Mouse (Mus musculus) liver, embryonic 12.5 days (tissue): ENCODE results near the gene Prr22. TPM values are rescaled to one million over a fixed set of nuclear protein-coding genes. Genes with fewer than 3 reads are reported as not detected.
A peak's percentile ranks its signal among the peaks of the same experiment; 100 is the strongest.

Experiments
- ATAC-seq: fragments of 200-750 bp; cut with Nextera tagmentation; 2 replicates; pipeline ENCODE4 v1.8.0; 2017; ENCODE audit warnings: moderate number of reproducible peaks, mild to moderate bottlenecking, moderate library complexity
- H3K27ac ChIP-seq: fragments of 300-500 bp; sonication (generic); 2 replicates; pipeline ENCODE4 v1.5.1; 2016; ENCODE audit warnings: mild to moderate bottlenecking
- H3K27me3 ChIP-seq: fragments of 300-500 bp; sonication (generic); replicated peaks from 2 replicates; pipeline ENCODE4 v1.6.1; 2016; ENCODE audit warnings: mild to moderate bottlenecking, moderate library complexity
- H3K36me3 ChIP-seq: fragments of 300-500 bp; sonication (generic); 2 replicates; pipeline ENCODE4 v1.6.1; 2016; ENCODE audit warnings: mild to moderate bottlenecking, moderate library complexity
- H3K4me1 ChIP-seq: fragments of 300-500 bp; sonication (generic); 2 replicates; pipeline ENCODE4 v1.6.1; 2016
- H3K4me2 ChIP-seq: fragments of 300-500 bp; sonication (generic); 2 replicates; pipeline ENCODE4 v1.6.1; 2016; ENCODE audit warnings: mild to moderate bottlenecking, moderate library complexity
- H3K4me3 ChIP-seq: fragments of 300-500 bp; sonication (generic); 2 replicates; pipeline ENCODE4 v1.5.1; 2016; ENCODE audit warnings: mild to moderate bottlenecking, moderate library complexity
- H3K9ac ChIP-seq: fragments of 300-500 bp; sonication (generic); 2 replicates; pipeline ENCODE4 v1.6.1; 2016; ENCODE audit warnings: mild to moderate bottlenecking, moderate library complexity
- H3K9me3 ChIP-seq: fragments of 300-500 bp; sonication (generic); replicated peaks from 2 replicates; pipeline ENCODE4 v1.6.1; 2016; ENCODE audit warnings: mild to moderate bottlenecking, moderate library complexity
- WGBS: fragments of 180-500 bp; shearing (Covaris S2); methylation state at CpG from one replicate; pipeline ENCODE4 v1.1.7; 2016; ENCODE audit not compliant: insufficient replicate concordance; 5-methylcytosine and 5-hydroxymethylcytosine counted together
- polyA plus RNA-seq: library from polyadenylated mRNA; unstranded; fragments of >200 nt; fragmentation: Nextera tagmentation; extraction: Ambion mirVana; gene quantifications from 2 replicates; pipeline ENCODE4 v1.2.1, GENCODE M21; 2016

The Prr22 gene
- 1.1 and 1.2 TPM in 2 replicates for polyA plus RNA-seq

DNA sequence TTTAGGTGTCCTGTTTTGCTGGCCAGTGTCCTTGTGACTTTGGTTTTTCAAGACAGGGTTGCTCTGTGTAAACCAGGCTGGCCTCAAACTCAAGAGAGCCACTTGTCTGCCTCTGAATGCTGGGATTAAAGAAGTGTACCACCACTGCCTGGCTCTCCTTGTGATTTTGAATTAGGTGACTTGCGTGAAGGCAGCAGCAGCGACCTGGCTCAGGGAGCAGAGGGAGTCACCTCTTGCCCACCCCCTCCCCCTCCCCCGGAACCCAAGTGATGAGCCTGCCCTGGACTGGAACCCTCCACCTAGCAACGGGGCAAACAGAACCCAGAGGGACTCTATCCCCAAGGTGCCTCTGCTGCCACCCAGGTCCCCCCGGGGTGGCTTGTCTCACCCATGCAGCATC, at the start of gene Prr22:
TSS of gene Prr22 (plus strand) at position 301 of the 400 bp plus-strand sequence.
- H3K4me1 ChIP-seq: peaks cover 24% of the 10 kb centered on the region
- no peak for ATAC-seq
- H3K27me3 ChIP-seq: no peaks in the 10 kb centered on the region
- 82% methylated on average over 5 of the region's 5 CpGs for WGBS
- H3K36me3 ChIP-seq: peaks cover 57% of the 10 kb centered on the region
- no peak within 1 kb of the TSS for H3K4me3 ChIP-seq
- no peak within 1 kb of the TSS for H3K27ac ChIP-seq
- H3K9ac ChIP-seq: no peak within 1 kb of the TSS
- H3K4me2 ChIP-seq: no peak within 1 kb of the TSS
- H3K9me3 ChIP-seq: no peaks in the 10 kb centered on the region

DNA sequence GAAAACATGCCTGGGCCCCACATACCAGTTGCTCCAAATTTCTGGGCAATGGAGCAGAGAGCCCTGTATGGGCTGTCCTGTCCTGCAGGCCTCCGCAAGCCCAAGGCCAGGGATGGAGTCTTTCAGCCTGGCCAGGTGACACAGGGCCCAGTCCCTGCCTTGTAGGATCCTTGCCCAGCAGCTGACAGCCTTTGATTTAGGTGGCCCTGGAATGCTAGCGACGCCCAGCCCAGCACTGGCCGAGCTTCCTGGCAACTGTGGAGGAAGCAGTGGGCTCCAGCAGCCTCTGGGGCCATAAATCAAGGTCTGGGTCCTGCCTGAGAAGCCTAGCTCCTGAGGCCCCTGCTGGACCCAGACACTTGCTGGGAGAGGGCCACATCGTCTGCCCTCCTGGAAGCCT, 47.6 kb upstream of the Prr22 start:
- WGBS: 80% methylated on average over 5 of the region's 5 CpGs
- no peak overlapping the region for H3K4me3 ChIP-seq
- no peak for ATAC-seq

DNA sequence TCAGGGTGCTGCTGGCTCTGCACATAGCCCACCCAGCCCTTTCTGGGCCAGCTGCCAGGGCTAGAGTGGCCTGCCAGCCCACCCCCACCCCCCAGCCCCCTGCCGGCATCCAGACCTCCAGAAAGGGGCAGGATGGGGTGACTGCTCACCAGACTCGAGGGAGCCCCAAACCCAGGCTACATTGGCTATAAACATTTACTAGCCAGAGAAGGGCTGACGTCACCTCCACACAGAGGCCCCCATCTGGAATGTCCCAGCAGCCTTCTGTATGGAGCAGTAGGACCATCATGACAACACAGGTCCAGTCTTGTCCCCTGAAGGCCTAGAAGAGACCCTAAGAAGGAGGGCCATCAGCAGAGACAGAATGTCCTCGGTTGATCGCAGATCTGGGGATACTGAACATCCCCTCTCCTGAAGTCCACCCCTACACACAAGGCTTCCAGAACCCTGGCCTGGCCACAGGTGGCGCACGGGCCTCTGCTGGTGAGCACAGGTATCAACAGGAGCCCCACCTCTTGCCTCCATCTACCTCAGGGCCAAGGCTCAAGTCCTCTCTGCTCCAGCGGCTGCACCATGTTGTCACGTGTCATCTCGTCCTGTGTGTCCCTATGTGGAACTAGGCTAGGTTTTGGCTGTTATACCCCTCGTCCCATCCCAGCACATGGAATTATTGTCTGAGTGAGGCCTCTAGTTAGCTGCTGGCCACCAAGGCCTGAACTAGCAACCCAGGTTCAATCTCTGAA, 46.5 kb upstream of the Prr22 start:
- H3K9ac ChIP-seq: no peak overlapping the region

More for the DNA sequence above, 47.6 kb upstream of the Prr22 start:
- H3K4me2 ChIP-seq: no peak overlapping the region
- H3K27ac ChIP-seq: no peak overlapping the region
- peaks cover 11% of the 10 kb centered on the region for H3K27me3 ChIP-seq
- peaks cover 26% of the 10 kb centered on the region for H3K4me1 ChIP-seq
- H3K9ac ChIP-seq: no peak overlapping the region
- peaks cover 47% of the 10 kb centered on the region for H3K36me3 ChIP-seq
- H3K9me3 ChIP-seq: no peaks in the 10 kb centered on the region

DNA sequence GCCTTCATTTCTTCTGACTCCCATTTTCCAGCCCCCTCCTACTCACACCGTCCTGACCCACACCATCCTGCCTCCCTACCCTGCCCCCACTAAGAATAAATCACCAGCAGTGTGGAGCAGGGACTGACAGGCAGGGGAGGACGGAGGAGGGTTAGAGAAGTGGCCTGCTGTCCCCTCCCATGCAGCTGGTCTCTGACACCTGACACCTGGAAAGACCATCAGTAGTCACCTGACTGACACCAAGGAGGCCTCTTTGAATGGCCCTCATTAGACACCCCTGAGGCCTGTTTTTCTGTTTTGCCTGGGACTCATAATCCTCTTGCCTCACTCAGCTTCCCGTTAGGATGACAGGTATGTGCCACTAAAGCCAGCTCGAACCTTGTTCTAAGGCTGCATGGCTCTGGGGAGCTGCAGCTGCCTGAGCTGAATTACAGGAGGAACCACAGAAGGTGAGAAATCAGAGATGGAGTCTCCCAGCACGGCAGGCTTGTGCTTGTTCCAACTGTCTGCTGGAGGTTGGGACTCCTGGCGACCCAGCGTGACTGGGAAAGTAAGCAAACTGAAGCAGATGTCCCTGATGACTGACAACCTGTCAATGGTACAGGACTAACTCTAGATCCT, 42.9 kb upstream of the Prr22 start:
- 0 out of 2 replicates have a peak, but pooled peaks have one; percentile 30 for ATAC-seq
- Histone ChIP-seq H3K4me2 (peak overlapping the region; percentile 47), H3K9ac (no peak overlapping the region), H3K27me3 (peaks cover 51% of the 10 kb centered on the region), H3K4me3 (no peak overlapping the region), H3K9me3 (no peaks in the 10 kb centered on the region), H3K4me1 (peaks cover 19% of the 10 kb centered on the region), H3K36me3 (peaks cover 25% of the 10 kb centered on the region), H3K27ac (no peak overlapping the region)
- 25% methylated on average over 7 of the region's 7 CpGs for WGBS

More for the DNA sequence above, 46.5 kb upstream of the Prr22 start:
- H3K4me1 ChIP-seq: peaks cover 31% of the 10 kb centered on the region
- H3K4me3 ChIP-seq: no peak overlapping the region
- no peak for ATAC-seq
- H3K36me3 ChIP-seq: peaks cover 47% of the 10 kb centered on the region
- no peaks in the 10 kb centered on the region for H3K9me3 ChIP-seq
- 79% methylated on average over 11 of the region's 11 CpGs for WGBS
- no peak overlapping the region for H3K27ac ChIP-seq
- peaks cover 19% of the 10 kb centered on the region for H3K27me3 ChIP-seq
- H3K4me2 ChIP-seq: no peak overlapping the region

DNA sequence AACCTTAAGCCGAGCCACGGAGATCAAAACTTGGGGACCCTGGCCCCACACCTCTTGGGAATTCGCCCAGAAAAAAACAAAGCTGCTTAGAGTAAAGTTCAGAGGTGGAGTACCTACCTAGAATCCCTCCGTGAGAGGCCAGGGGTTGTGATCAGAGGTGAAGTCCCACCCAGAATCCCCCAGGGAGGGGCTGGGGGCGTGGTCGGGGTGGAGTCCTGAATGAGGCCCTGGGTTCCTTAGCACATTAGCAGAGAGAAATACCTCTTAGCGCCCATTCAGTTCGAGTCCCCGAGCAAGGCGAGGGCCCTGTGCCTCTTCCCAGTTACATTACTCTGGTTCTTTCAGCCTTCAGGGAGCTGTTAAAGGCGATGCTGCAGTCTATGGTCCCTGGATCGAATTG, 42.4 kb upstream of the Prr22 start:
- Histone ChIP-seq H3K4me1 (peaks cover 19% of the 10 kb centered on the region), H3K4me2 (peak overlapping the region; percentile 47), H3K9me3 (no peaks in the 10 kb centered on the region), H3K9ac (peak overlapping the region; percentile 28; the same call in 1 of the 2 replicates), H3K27me3 (peaks cover 51% of the 10 kb centered on the region), H3K4me3 (no peak overlapping the region), H3K36me3 (peaks cover 20% of the 10 kb centered on the region), H3K27ac (no peak overlapping the region)
- peak; percentile 45; the same call in 1 of the 2 replicates for ATAC-seq
- 10% methylated on average over 12 of the region's 12 CpGs for WGBS

DNA sequence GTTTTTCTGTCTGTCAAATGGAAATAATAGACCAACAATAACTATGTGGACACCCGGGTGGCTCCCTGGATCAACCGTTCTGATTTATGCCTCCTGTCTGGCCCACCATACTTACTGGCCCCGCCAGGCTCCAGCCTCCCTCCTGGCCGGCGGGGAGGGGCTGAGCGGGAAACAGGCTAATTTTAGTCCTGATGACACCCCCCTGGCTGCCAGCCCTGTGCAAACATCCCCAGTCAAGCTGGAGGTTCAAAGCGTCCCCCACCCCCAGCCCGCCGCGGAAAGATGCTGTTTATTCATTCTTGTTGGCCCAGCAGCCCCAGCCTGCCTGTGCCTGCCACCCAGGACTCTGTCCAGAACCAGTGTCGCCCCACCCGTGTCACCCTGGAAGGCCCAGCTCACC, 41.9 kb upstream of the Prr22 start:
- peak overlapping the region; percentile 28; the same call in 1 of the 2 replicates for H3K9ac ChIP-seq
- H3K4me3 ChIP-seq: no peak overlapping the region
- 22% methylated on average over 12 of the region's 12 CpGs for WGBS
- no peaks in the 10 kb centered on the region for H3K9me3 ChIP-seq
- H3K4me2 ChIP-seq: peak overlapping the region; percentile 47
- peaks cover 19% of the 10 kb centered on the region for H3K4me1 ChIP-seq
- peaks cover 53% of the 10 kb centered on the region for H3K27me3 ChIP-seq
- ATAC-seq: peak; percentile 25; the same call in 1 of the 2 replicates
- no peak overlapping the region for H3K27ac ChIP-seq
- H3K36me3 ChIP-seq: peaks cover 15% of the 10 kb centered on the region

DNA sequence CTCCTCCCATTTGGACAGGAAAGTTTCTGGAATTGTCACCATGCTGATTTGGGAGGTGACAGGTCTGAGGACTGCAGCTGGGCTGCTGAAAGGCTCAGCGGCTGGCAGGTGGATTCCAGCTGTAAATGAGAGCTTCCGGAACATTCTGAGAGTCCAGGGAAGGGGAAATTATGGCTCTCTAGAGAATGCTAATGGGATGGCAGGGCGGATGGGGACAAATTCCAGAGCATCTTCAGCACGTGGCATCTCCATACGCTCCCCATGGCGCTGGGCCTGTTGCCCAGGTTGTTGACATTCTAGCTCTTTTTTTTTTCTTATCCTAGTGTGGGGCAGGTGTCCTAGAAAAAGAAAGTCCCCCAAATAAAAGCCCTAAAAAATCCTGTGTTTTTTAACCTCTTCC, 40.9 kb upstream of the Prr22 start:
- WGBS: 50% methylated on average over 6 of the region's 6 CpGs
- H3K4me2 ChIP-seq: no peak overlapping the region
- H3K9ac ChIP-seq: no peak overlapping the region
- ATAC-seq: no peak
- H3K9me3 ChIP-seq: no peaks in the 10 kb centered on the region
- H3K4me3 ChIP-seq: no peak overlapping the region
- no peak overlapping the region for H3K27ac ChIP-seq
- peaks cover 19% of the 10 kb centered on the region for H3K4me1 ChIP-seq
- peaks cover 64% of the 10 kb centered on the region for H3K27me3 ChIP-seq
- H3K36me3 ChIP-seq: peaks cover 5% of the 10 kb centered on the region; the same call in 1 of the 2 replicates

DNA sequence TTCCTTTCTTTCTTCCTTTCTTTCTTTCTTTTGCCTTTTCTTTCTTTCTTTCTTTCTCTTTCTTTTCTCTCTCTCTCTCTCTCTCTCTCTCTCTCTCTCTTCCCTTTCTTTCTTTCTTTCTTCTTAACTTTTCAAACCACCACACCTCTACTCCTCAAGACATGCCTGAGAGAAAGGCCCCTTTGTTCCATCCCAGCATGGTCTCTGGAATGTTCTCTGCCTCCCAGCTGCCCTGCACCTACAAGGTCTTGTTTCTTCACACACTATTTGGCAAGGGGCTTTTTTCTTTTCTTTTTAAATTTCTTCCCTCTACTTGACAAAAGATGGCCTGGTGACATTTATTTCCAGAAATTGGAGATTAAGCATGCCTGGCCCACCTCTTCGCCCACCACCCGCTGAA, 40.4 kb upstream of the Prr22 start:
- Histone ChIP-seq H3K9me3 (no peaks in the 10 kb centered on the region), H3K4me2 (no peak overlapping the region), H3K27ac (no peak overlapping the region), H3K4me3 (no peak overlapping the region), H3K9ac (no peak overlapping the region), H3K27me3 (peaks cover 69% of the 10 kb centered on the region), H3K36me3 (0 out of 2 replicates have a peak, but pooled peaks cover under 1% of the 10 kb centered on the region), H3K4me1 (peaks cover 19% of the 10 kb centered on the region)
- 66% methylated on average over 2 of the region's 2 CpGs for WGBS
- no peak for ATAC-seq

DNA sequence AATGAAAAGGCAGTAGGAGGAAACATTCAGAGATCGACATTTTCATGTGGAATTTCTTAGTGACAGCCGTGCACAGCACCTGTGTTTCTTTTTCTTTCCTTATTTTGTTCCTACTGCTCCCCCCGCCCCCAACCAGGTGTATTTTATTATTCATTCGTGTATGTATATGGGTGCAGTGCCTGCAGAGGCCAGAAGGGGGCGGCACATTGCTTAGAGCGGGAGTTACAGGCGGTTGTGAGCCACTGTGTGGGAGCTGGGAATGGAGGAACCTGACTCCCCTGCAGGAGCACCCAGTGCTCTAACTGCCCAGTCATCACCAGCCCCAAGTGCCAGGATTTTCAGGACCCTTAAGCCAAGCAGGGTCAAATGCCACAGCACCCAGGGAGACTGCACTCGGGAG, 33.5 kb upstream of the Prr22 start:
- no peak overlapping the region for H3K4me3 ChIP-seq
- WGBS: 30% methylated on average over 8 of the region's 8 CpGs

DNA sequence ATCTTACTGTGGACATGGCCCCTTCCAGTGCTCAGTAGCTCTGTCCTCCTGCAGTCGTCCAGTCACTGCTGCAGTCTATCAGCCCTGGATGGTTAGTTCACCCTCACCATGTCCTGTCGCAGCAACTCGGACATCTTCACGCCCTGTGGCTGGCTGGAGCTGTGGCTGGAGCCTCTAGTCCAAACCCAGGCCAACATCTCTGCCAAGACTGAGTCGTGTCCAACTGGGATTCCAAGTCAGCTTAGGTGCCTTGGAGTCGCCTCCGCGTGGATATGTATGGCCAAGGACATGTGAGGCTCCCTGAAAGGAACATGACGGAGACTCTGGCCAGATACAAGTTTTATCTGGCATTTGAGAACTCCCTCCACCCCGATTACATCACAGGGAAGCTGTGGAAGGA, 31.8 kb upstream of the Prr22 start:
- no peak for ATAC-seq
- peaks cover 79% of the 10 kb centered on the region for H3K27me3 ChIP-seq
- 67% methylated on average over 10 of the region's 10 CpGs for WGBS
- no peak overlapping the region for H3K9ac ChIP-seq
- H3K4me2 ChIP-seq: no peak overlapping the region
- H3K4me1 ChIP-seq: no peaks in the 10 kb centered on the region
- H3K9me3 ChIP-seq: 0 out of 2 replicates have a peak, but pooled peaks cover 3% of the 10 kb centered on the region
- no peaks in the 10 kb centered on the region for H3K36me3 ChIP-seq
- H3K27ac ChIP-seq: no peak overlapping the region
- H3K4me3 ChIP-seq: no peak overlapping the region

More for the DNA sequence above, 33.5 kb upstream of the Prr22 start:
- Histone ChIP-seq H3K27ac (no peak overlapping the region), H3K27me3 (peaks cover 79% of the 10 kb centered on the region), H3K9ac (no peak overlapping the region), H3K36me3 (no peaks in the 10 kb centered on the region), H3K4me1 (no peaks in the 10 kb centered on the region), H3K9me3 (0 out of 2 replicates have a peak, but pooled peaks cover 3% of the 10 kb centered on the region), H3K4me2 (no peak overlapping the region)
- ATAC-seq: no peak

DNA sequence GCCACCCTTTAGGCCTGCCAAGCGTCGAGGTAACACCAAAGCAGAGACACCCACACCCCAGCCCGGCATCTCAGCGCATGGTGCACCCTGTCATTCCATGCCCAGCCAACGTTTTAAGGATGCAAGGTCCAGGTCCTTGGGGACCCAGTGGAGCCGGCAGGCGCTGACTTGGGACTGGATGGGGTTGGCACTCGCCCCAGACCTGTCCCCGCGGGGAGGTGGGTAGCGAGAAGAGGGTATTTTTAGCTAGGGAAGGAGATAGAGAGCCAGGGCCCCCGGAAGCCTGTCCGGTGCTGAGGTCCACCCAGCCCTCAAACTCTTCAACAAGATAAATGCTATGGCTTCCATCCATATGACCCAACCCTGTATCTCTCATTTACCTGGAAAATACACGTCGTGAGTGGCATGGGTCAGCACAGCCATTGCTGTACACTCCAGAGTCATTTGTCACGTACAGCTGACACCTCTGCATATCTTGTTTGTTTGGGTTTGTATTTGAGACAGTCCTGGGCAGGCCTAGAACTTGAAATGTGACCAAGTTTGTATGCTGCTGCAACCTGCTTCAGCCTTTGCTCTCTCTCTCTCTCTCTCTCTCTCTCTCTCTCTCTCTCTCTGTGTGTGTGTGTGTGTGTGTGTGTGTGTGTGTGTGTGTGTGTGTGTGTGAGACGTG, 29.8 kb upstream of the Prr22 start:
- no peaks in the 10 kb centered on the region for H3K36me3 ChIP-seq
- 0 out of 2 replicates have a peak, but pooled peaks cover 3% of the 10 kb centered on the region for H3K9me3 ChIP-seq
- H3K4me1 ChIP-seq: no peaks in the 10 kb centered on the region
- H3K9ac ChIP-seq: no peak overlapping the region
- ATAC-seq: no peak
- H3K4me3 ChIP-seq: no peak overlapping the region
- 67% methylated on average over 17 of the region's 17 CpGs for WGBS
- H3K27ac ChIP-seq: no peak overlapping the region
- H3K27me3 ChIP-seq: peaks cover 73% of the 10 kb centered on the region
- H3K4me2 ChIP-seq: no peak overlapping the region

DNA sequence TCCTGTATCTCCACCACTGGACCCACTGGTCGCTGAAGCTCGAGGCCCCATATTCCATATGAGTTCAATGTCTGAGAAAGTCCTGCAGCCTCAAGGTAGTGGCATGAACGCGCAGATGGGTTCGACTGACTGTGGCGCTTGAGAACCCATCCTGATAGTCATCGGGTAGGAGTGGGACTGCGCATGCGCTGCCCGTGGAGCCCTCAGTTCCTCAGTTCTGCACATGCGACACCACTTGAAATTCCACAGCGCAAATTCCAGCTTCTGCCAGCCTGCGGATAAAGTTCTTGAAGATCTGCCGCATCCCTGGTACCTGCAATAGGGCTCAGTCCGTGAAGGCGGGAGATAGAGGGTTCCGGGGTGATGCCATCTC, 29.3 kb upstream of the Prr22 start:
- H3K36me3 ChIP-seq: no peaks in the 10 kb centered on the region
- no peak overlapping the region for H3K27ac ChIP-seq
- H3K4me3 ChIP-seq: no peak overlapping the region
- H3K4me1 ChIP-seq: no peaks in the 10 kb centered on the region
- peaks cover 74% of the 10 kb centered on the region for H3K27me3 ChIP-seq
- H3K4me2 ChIP-seq: no peak overlapping the region
- WGBS: 65% methylated on average over 17 of the region's 17 CpGs
- H3K9ac ChIP-seq: no peak overlapping the region
- H3K9me3 ChIP-seq: 0 out of 2 replicates have a peak, but pooled peaks cover 3% of the 10 kb centered on the region
- ATAC-seq: no peak
